Mouse (Mus musculus): Measurements from ENCODE around the gene 4930544D05Rik. TPM values are rescaled to one million over a fixed set of nuclear protein-coding genes. Genes with fewer than 3 reads are reported as not detected.

Gene 4930544D05Rik
- polyA plus RNA-seq, 1 experiment from 2014 or later, result not detected

DNA sequence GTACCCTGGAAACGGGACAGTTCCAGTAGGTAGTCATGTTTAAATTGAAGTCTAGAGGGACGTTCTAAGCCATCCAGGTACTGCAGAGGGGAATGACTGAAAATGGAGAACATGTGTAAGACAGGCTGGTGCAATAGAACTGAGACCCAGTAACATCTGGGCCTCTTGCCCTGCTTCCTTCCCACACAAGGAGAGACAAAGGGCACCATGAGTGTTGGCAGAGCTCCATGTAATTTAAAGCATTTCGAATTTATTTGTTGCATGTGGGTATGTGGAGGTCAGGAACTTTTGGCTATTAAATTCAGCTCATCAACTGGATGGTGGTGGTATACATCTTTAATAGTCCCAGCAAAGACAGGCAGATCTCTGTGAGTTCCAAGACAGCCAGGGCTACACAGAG lies 33.5 kb upstream of the 4930544D05Rik start:
- ATAC-seq, result no peak
- POLR2A ChIA-PET, result no interaction called here
- no peak for TF ChIP-seq CTCF (IDR thresholded peaks at IDR 0.05)
- in situ Hi-C loops (cut with MboI; ENCODE audit: low pct_unique_long_range_greater_than_20kb), result no loop called here
- H3K27me3 ChIP-seq, result no peaks in the 10 kb centered on the region
- CTCF ChIA-PET, result interaction anchor here (1.3 to 1.4 kb wide), 2 partner anchors 8 to 10 kb away, joined by 3 read pairs; no protein-coding TSS in a partner anchor
- DNase-seq (ENCODE audit: low read depth, low spot score), result no peak

- H3K27me3 ChIP-seq, result no peaks in the 10 kb centered on the region
- no peak for TF ChIP-seq CTCF (IDR thresholded peaks at IDR 0.05)
- ChIA-PET POLR2A (no interaction called here), CTCF (interaction anchor here (1.3 to 1.4 kb wide), 2 partner anchors 9 kb away, joined by 3 read pairs; no protein-coding TSS in a partner anchor)
- ATAC-seq (no peak), DNase-seq (ENCODE audit: low read depth, low spot score) (no peak)
- in situ Hi-C loops (cut with MboI; ENCODE audit: low pct_unique_long_range_greater_than_20kb), result no loop called here
Measured at GRCm38 (mm10) chr11:70583022-70583714, 32.5 kb upstream of the 4930544D05Rik start.

GRCm38 (mm10) chr11:70583775-70584174 lies 31.9 kb upstream of the 4930544D05Rik start:
- DNase-seq (ENCODE audit: low read depth, low spot score) (no peak), ATAC-seq (no peak)
- in situ Hi-C loops (cut with MboI; ENCODE audit: low pct_unique_long_range_greater_than_20kb), result no loop called here
- CTCF ChIA-PET, result no interaction called here
- POLR2A ChIA-PET, result no interaction called here
- H3K27me3 ChIP-seq, result no peaks in the 10 kb centered on the region
- no peak for TF ChIP-seq CTCF (IDR thresholded peaks at IDR 0.05)

- ATAC-seq, result peak; percentile 80
- ChIA-PET POLR2A (interaction anchor here (0.6 to 0.8 kb wide), 2 partner anchors 14 to 61 kb away, joined by 3 read pairs; partner anchors contain the start of gene Psmb6), CTCF (interaction anchor here (1.0 to 2.6 kb wide), 2 partner anchors 13 to 15 kb away, joined by 3 to 8 read pairs; no protein-coding TSS in a partner anchor)
- no peak for TF ChIP-seq CTCF (IDR thresholded peaks at IDR 0.05)
- H3K27me3 ChIP-seq, result no peaks in the 10 kb centered on the region
- peak; percentile 44 for DNase-seq (ENCODE audit: low read depth, low spot score)
- in situ Hi-C loops (cut with MboI; ENCODE audit: low pct_unique_long_range_greater_than_20kb), result no loop called here
Measured at GRCm38 (mm10) chr11:70585457-70585856, 30.2 kb upstream of the 4930544D05Rik start.

DNA sequence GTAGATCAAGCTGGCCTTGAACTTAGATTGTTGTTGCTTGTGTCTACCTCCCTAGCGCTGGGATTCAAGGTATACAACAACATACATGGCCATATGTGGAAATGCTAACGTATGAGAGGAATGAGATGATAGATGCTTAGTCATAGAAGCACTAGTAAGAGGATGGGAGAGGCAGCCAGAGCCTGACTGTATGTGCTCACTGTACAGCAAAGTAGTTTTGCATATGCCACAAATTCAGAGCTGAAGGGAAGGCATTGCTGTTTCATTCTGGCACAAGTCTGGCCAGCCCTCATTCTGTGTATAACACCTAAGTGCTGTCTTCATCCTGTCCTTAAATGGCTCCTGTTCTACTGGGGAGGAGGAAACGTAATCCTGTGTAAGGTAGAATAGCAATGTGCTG lies 29.4 kb upstream of the 4930544D05Rik start:
- in situ Hi-C loops (cut with MboI; ENCODE audit: low pct_unique_long_range_greater_than_20kb), result no loop called here
- ATAC-seq (no peak), DNase-seq (ENCODE audit: low read depth, low spot score) (no peak)

DNA sequence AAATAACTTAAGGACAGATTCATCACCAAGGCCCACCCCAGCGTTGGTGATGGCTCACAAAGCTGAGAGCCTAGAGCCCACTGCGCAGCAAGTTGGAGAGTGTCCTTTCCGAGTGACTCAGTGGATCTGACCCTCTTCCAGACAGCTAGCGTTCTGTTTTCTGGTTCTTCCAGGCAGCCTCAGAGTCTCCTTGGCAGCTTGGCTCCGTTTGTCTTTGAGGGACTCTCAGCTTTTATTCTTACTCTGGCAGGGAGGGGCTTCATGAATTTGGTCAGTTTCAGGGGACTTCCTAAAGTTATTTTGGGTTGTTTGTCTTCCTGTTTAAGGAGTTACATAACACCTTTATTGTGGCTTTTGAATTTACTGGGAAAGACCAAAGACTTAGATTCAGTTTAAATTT lies 28.7 kb upstream of the 4930544D05Rik start:
- TF ChIP-seq CTCF (IDR thresholded peaks at IDR 0.05), result no peak
- ATAC-seq, result no peak
- POLR2A ChIA-PET, result interaction anchor here (1.6 kb wide), 1 partner anchor 10 kb away, joined by 3 read pairs; no protein-coding TSS in a partner anchor
- no peak for DNase-seq (ENCODE audit: low read depth, low spot score)
- CTCF ChIA-PET, result interaction anchor here (2.4 to 2.6 kb wide), 2 partner anchors 14 to 24 kb away, joined by 6 to 8 read pairs; partner anchors contain the start of gene Mink1
- H3K27me3 ChIP-seq, result no peaks in the 10 kb centered on the region
- in situ Hi-C loops (cut with MboI; ENCODE audit: low pct_unique_long_range_greater_than_20kb), result no loop called here

More for the DNA sequence above, 29.4 kb upstream of the 4930544D05Rik start:
- ChIA-PET CTCF (interaction anchor here (1.0 to 2.6 kb wide), 3 partner anchors 14 to 24 kb away, joined by 3 to 8 read pairs (median 6); partner anchors contain the start of gene Mink1), POLR2A (interaction anchor here (0.8 kb wide), 1 partner anchor 61 kb away, joined by 3 read pairs; the partner anchor contains the start of gene Psmb6)
- no peaks in the 10 kb centered on the region for H3K27me3 ChIP-seq
- TF ChIP-seq CTCF (IDR thresholded peaks at IDR 0.05), result no peak

GRCm38 (mm10) chr11:70591733-70592132 lies 23.9 kb upstream of the 4930544D05Rik start:
- no peak for ATAC-seq
- CTCF ChIA-PET, result interaction anchor here (0.8 to 1.1 kb wide), 2 partner anchors 9 kb away, joined by 3 read pairs; no protein-coding TSS in a partner anchor
- H3K27me3 ChIP-seq, result no peaks in the 10 kb centered on the region
- POLR2A ChIA-PET, result no interaction called here
- in situ Hi-C loops (cut with MboI; ENCODE audit: low pct_unique_long_range_greater_than_20kb), result no loop called here
- DNase-seq (ENCODE audit: low read depth, low spot score), result no peak
- no peak for TF ChIP-seq CTCF (IDR thresholded peaks at IDR 0.05)

GRCm38 (mm10) chr11:70594253-70594989 lies 21.2 kb upstream of the 4930544D05Rik start:
- no peaks in the 10 kb centered on the region for H3K27me3 ChIP-seq
- DNase-seq (ENCODE audit: low read depth, low spot score) (no peak), ATAC-seq (no peak)
- no peak for TF ChIP-seq CTCF (IDR thresholded peaks at IDR 0.05)
- ChIA-PET POLR2A (no interaction called here), CTCF (no interaction called here)
- in situ Hi-C loops (cut with MboI; ENCODE audit: low pct_unique_long_range_greater_than_20kb), result no loop called here

- DNase-seq (ENCODE audit: low read depth, low spot score), result no peak
- no peaks in the 10 kb centered on the region for H3K27me3 ChIP-seq
- no peak for TF ChIP-seq CTCF (IDR thresholded peaks at IDR 0.05)
- no peak for ATAC-seq
- ChIA-PET POLR2A (no interaction called here), CTCF (no interaction called here)
- in situ Hi-C loops (cut with MboI; ENCODE audit: low pct_unique_long_range_greater_than_20kb), result loop anchor here (5.0 kb wide), 1 partner anchor 53 kb away; the partner anchor contains the start of gene Pld2
Measured at GRCm38 (mm10) chr11:70595638-70596037, 20.0 kb upstream of the 4930544D05Rik start.

DNA sequence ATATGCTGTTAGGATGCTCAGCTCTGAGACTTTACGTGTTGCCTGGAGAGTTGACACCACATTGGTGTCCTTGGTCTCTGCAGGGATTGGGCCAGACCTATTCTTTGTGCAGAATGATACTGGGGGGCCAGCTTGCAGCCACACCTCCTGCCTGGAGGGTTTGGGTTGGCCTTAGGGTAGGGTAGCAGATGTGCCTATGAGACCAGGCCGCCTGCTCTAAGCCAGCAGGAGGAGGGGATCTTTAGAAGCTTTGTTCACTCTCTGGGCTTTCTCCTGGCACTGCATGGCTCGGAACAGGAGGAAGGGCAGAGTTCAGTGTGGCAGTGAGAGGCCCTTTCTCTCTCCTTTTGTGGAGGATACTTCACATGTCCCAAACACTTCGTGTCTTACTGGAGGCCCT lies 19.6 kb upstream of the 4930544D05Rik start:
- no peak for TF ChIP-seq CTCF (IDR thresholded peaks at IDR 0.05)
- H3K27me3 ChIP-seq, result no peaks in the 10 kb centered on the region
- in situ Hi-C loops (cut with MboI; ENCODE audit: low pct_unique_long_range_greater_than_20kb), result loop anchor here (5.0 kb wide), 1 partner anchor 54 kb away; the partner anchor contains the start of gene Pld2
- ATAC-seq, result no peak
- no peak for DNase-seq (ENCODE audit: low read depth, low spot score)
- ChIA-PET CTCF (no interaction called here), POLR2A (no interaction called here)
